Mouse (Mus musculus): Measurements from ENCODE around the gene Serpinb1a.

DNA sequence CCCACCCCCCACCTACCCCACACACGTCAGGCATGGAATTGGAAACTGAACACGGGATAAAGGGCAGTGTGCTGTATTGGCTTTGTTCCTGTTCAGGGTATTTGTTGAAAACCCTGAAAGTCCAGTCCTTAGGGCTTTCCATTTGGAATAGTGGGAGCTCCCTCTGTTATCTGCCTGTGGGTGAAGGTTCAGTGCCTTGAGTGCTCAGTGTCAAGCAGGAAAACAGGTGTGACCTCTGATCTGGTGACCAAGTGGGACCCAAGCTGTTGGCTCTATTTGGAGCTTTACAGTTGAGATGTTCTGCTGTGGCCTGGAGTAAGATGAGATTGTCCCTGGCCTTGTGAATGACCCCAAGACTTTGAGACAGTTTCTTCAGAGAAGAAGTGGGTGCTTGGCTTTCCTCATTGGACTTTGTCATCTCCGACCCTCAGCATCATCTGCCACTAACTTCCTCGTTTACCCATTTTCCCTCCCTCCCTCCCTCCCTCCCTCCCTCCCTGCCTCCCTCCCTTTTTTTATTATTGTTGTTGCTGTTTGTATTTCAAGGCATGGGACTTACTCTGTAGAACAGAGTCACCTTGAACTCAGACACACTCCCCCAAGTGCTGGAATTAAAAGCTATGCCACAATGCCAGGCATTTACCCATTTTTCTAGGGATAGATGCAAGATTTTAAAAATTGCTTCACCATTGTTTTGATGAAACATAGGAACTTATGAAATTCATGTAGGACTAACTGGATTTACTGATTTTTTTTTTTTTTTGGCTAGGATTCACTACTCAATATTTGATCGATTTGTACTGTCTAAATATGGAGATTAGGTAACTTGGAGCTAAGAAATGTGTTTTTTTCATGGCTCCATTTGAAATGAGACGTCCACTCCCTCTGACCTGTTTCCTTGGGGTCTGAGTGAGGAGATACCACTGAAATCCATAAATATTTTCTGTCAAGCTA is 26.3 kb downstream of the Serpinb1a start:
- TF ChIP-seq CTCF (IDR thresholded peaks at IDR 0.05; ENCODE audit: low read depth, low read length) = no peak
- TF ChIP-seq GATA1 (IDR thresholded peaks at IDR 0.05; ENCODE audit: borderline replicate concordance, low read length) = no peak
- TF ChIP-seq TAL1 (conservative IDR thresholded peaks at IDR 0.05; ENCODE audit: low read depth, low read length) = no peak
- TF ChIP-seq GATA2 (IDR thresholded peaks at IDR 0.05; ENCODE audit: borderline replicate concordance, low read depth, low read length) = no peak
- TF ChIP-seq POLR2AphosphoS5 (IDR thresholded peaks at IDR 0.05; ENCODE audit: insufficient replicate concordance, low read depth, low read length) = no peak
